Mouse (Mus musculus) liver, adult 10 weeks (tissue): ENCODE results near the gene Bora. TPM values are rescaled to one million over a fixed set of nuclear protein-coding genes. Genes with fewer than 3 reads are reported as not detected.

Experiments
- polyA plus RNA-seq: library from polyadenylated mRNA; stranded (reverse); fragments of 350-450 nt; fragmentation: Illumina TruSeq; extraction: RNeasy Lipid Tissue Mini Kit (QIAGEN cat#74804); gene quantifications from one replicate; pipeline ENCODE4 v1.2.3, GENCODE M21; 2014; ENCODE audit warnings: low read depth, low replicate concordance

Bora gene
- polyA plus RNA-seq, result 1.4 TPM

GRCm38 (mm10) chr14:99046031-99046781 is at the start of gene Bora, which contains the start of gene Mzt1:
Bora (plus strand) TSS chr14:99046222.
Mzt1 (minus strand) TSS chr14:99046134.

GRCm38 (mm10) chr14:99099267-99099966 is 53.4 kb downstream of the Bora start, which contains the start of the genes Pibf1 and Dis3:
Pibf1 (plus strand) TSS chr14:99099424.
Dis3 (minus strand) TSS chr14:99099770.

Other genes starting within 250 kb of the Bora start
- gene Rpl36a-ps1, start 51.9 kb upstream of the Bora start, polyA plus RNA-seq, result 17.9 TPM
- gene Mzt1, start 88 bp upstream of the Bora start, polyA plus RNA-seq, result 37.4 TPM
- 7.4 TPM for gene Pibf1, start 53.2 kb downstream of the Bora start, polyA plus RNA-seq
- 13.6 TPM for gene Dis3, start 53.5 kb downstream of the Bora start, polyA plus RNA-seq